In the genomic region with DNA sequence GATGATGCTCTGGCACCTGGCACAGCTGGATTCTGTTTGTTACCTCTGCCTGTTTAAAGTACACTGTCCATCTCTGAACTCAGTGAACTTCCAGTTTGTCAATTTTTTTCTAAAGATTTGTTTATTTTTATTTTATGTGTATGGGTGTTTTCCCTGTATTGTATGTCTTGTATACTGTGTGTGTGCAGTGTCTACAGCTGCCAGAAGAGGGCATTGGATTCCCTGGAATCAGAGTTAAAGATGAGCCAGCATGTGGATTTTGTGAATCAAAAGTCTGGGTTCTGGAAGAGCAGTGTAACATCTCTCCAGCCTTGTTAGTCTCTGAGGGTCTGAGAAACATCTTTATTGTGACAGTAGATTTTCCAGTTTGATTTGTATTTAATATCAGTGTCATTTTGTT, we compare ENCODE assay signal across 10 mouse cellular contexts. TPM values are rescaled to one million over a fixed set of nuclear protein-coding genes. Genes with fewer than 3 reads are reported as not detected.
DNase-seq lines count a peak whose midpoint lies in the region; ATAC-seq and TF ChIP-seq lines count a peak whose summit lies in the region.
"Had no signal": no experiment of that assay in that cellular context is flagged by ENCODE, and none has a peak within 500 bp of the region (broad histone marks: within the 10 kb centered on the region; RNA-seq: fewer than 3 reads in every experiment).

No protein-coding gene starts in this region.

- DNase-seq in testis, postnatal 10 days (ENCODE audit: low spot score), result peak; percentile 53
- no peak for DNase-seq in testis, postnatal 14 days (ENCODE audit: low spot score)
- DNase-seq in splenic B cell, adult 2 months (ENCODE audit: low read depth, low spot score), result peak; percentile 36
- DNase-seq in urinary bladder, postnatal 4 days (ENCODE audit: low spot score in 2 of 2), result no peak

- H3K9me3 ChIP-seq in intestine, postnatal 0 days (ENCODE audit: control insufficient read depth), result no peaks in the 10 kb centered on the region
- no peaks in the 10 kb centered on the region for H3K9me3 ChIP-seq in intestine, embryonic 16.5 days (ENCODE audit: control insufficient read depth, low read length)
- H3K9me3 ChIP-seq: heart, embryonic 13.5 days had no signal

- TF ChIP-seq CTCF in intestine, postnatal 0 days (IDR thresholded peaks at IDR 0.05; ENCODE audit: low read depth), result peak; percentile 71

- H3K4me2 ChIP-seq in intestine, postnatal 0 days (replicated peaks; ENCODE audit: low read depth), result no peak overlapping the region
- no peak overlapping the region for H3K4me2 ChIP-seq in intestine, embryonic 16.5 days (ENCODE audit: low read depth, low read length)
- H3K4me2 ChIP-seq: heart, embryonic 13.5 days had no signal

- H3K4me3 ChIP-seq in intestine, postnatal 0 days (ENCODE audit: low read depth, low read length), result no peak overlapping the region
- H3K4me3 ChIP-seq in intestine, embryonic 16.5 days (ENCODE audit: low read length), result no peak overlapping the region
- H3K4me3 ChIP-seq: heart, embryonic 13.5 days had no signal

- H3K27ac ChIP-seq in intestine, postnatal 0 days (ENCODE audit: low read depth, low read length), result no peak overlapping the region
- H3K27ac ChIP-seq in intestine, embryonic 16.5 days (ENCODE audit: low read length), result no peak overlapping the region
- H3K27ac ChIP-seq: heart, embryonic 13.5 days had no signal

- no peaks in the 10 kb centered on the region for H3K27me3 ChIP-seq in intestine, postnatal 0 days (replicated peaks; ENCODE audit: control insufficient read depth, insufficient read depth, low read length)
- H3K27me3 ChIP-seq in intestine, embryonic 16.5 days (replicated peaks; ENCODE audit: control insufficient read depth, insufficient read depth, low read length), result no peaks in the 10 kb centered on the region
- no peaks in the 10 kb centered on the region for H3K27me3 ChIP-seq in splenic B cell, adult 2 months (ENCODE audit: control insufficient read depth, insufficient read depth, low read length, poor library complexity, severe bottlenecking)
- H3K27me3 ChIP-seq: heart, embryonic 13.5 days had no signal

- H3K4me1 ChIP-seq in intestine, postnatal 0 days (replicated peaks; ENCODE audit: control insufficient read depth, insufficient read depth, low read length), result no peaks in the 10 kb centered on the region
- no peaks in the 10 kb centered on the region for H3K4me1 ChIP-seq in intestine, embryonic 16.5 days (ENCODE audit: control insufficient read depth, insufficient read depth, low read length)
- H3K4me1 ChIP-seq: heart, embryonic 13.5 days had no signal

- peaks cover 41% of the 10 kb centered on the region for H3K36me3 ChIP-seq in intestine, postnatal 0 days (ENCODE audit: control insufficient read depth, insufficient read depth)
- peaks cover 6% of the 10 kb centered on the region; the same call in 1 of the 2 replicates for H3K36me3 ChIP-seq in intestine, embryonic 16.5 days (ENCODE audit: control insufficient read depth, insufficient read depth, low read length)
- peaks cover 12% of the 10 kb centered on the region; the same call in 1 of the 2 replicates for H3K36me3 ChIP-seq in splenic B cell, adult 2 months (ENCODE audit: control insufficient read depth, insufficient read depth, low read length, poor library complexity, severe bottlenecking)

- no peak overlapping the region for H3K9ac ChIP-seq in intestine, postnatal 0 days (ENCODE audit: low read depth, low read length)
- no peak overlapping the region for H3K9ac ChIP-seq in intestine, embryonic 16.5 days (ENCODE audit: low read depth, low read length)
- H3K9ac ChIP-seq: heart, embryonic 13.5 days had no signal

- no peak for ATAC-seq in intestine, postnatal 0 days
- ATAC-seq in intestine, embryonic 16.5 days, result no peak
- peak; percentile 50; the same call in 1 of the 2 replicates for ATAC-seq in granulocyte monocyte progenitor cell, adult 5-6 weeks (replicated peaks; ENCODE audit: poor library complexity, severe bottlenecking)
- no peak for ATAC-seq in inflammation-experienced regulatory T-cells, adult 6 months

RNA-seq across cellular contexts. Expression of a gene that starts 24.4 kb away (rescaled TPM):
- polyA plus RNA-seq in intestine, postnatal 0 days (2015; fragmentation: Nextera tagmentation; extraction: Ambion mirVana), result 18.5 and 18.8 TPM in 2 replicates
- 23.9 TPM in 2 replicates for polyA plus RNA-seq in intestine, embryonic 16.5 days (2015; fragmentation: Nextera tagmentation; extraction: Ambion mirVana)
- total RNA-seq in granulocyte monocyte progenitor cell, adult 5-6 weeks (2014; fragmentation: Nextera tagmentation), result 6.2 and 13.1 TPM in 2 replicates
- total RNA-seq in granulocyte monocyte progenitor cell, adult 5-6 weeks (2017), result 3.2 and 4.5 TPM in 2 replicates
- 10 to 100 TPM in 2 of 3 experiments, 1 to 10 TPM in 1; 9.4 to 14.3 (median 10.4) TPM for polyA plus RNA-seq in inflammation-experienced regulatory T-cells, adult 6 months (2017; shearing (Covaris generic))

RNA-seq across cellular contexts. Expression of a gene that starts 30.8 kb away (rescaled TPM):
- polyA plus RNA-seq in intestine, postnatal 0 days (2015; fragmentation: Nextera tagmentation; extraction: Ambion mirVana), result 13.0 and 16.2 TPM in 2 replicates
- polyA plus RNA-seq in intestine, embryonic 16.5 days (2015; fragmentation: Nextera tagmentation; extraction: Ambion mirVana), result 20.5 and 20.9 TPM in 2 replicates
- total RNA-seq in granulocyte monocyte progenitor cell, adult 5-6 weeks (2014; fragmentation: Nextera tagmentation), result 21.1 and 23.5 TPM in 2 replicates
- total RNA-seq in granulocyte monocyte progenitor cell, adult 5-6 weeks (2017), result 11.6 and 15.6 TPM in 2 replicates
- 10 to 100 TPM; 11.6 to 43.1 (median 25.3) TPM for polyA plus RNA-seq in inflammation-experienced regulatory T-cells, adult 6 months (2017; shearing (Covaris generic))

RNA-seq across cellular contexts. Expression of a gene that starts 31.7 kb away (rescaled TPM):
- polyA plus RNA-seq in intestine, postnatal 0 days (2015; fragmentation: Nextera tagmentation; extraction: Ambion mirVana), result 30.6 and 33.9 TPM in 2 replicates
- polyA plus RNA-seq in intestine, embryonic 16.5 days (2015; fragmentation: Nextera tagmentation; extraction: Ambion mirVana), result 52.2 and 52.7 TPM in 2 replicates
- 30.8 and 35.2 TPM in 2 replicates for total RNA-seq in granulocyte monocyte progenitor cell, adult 5-6 weeks (2014; fragmentation: Nextera tagmentation)
- 68.8 and 71.6 TPM in 2 replicates for total RNA-seq in granulocyte monocyte progenitor cell, adult 5-6 weeks (2017)
- polyA plus RNA-seq in inflammation-experienced regulatory T-cells, adult 6 months (2017; shearing (Covaris generic)), result 10 to 100 TPM; 57.4 to 96.0 (median 81.2) TPM

RNA-seq across cellular contexts. Expression of a gene that starts 33.4 kb away (rescaled TPM):
- polyA plus RNA-seq in intestine, postnatal 0 days (2015; fragmentation: Nextera tagmentation; extraction: Ambion mirVana), result 0.26 and 0.55 TPM in 2 replicates
- polyA plus RNA-seq in intestine, embryonic 16.5 days (2015; fragmentation: Nextera tagmentation; extraction: Ambion mirVana), result 2.2 and 3.0 TPM in 2 replicates
- total RNA-seq in granulocyte monocyte progenitor cell, adult 5-6 weeks (2014; fragmentation: Nextera tagmentation), result not detected in 2 replicates
- not detected in 2 replicates for total RNA-seq in granulocyte monocyte progenitor cell, adult 5-6 weeks (2017)
- polyA plus RNA-seq in inflammation-experienced regulatory T-cells, adult 6 months (2017; shearing (Covaris generic)), result not detected
- total RNA-seq: liver, adult 2 months had no signal
- polyA plus RNA-seq: liver, adult 2 months had no signal

RNA-seq across cellular contexts. Expression of a gene that starts 38.7 kb away (rescaled TPM):
- polyA plus RNA-seq in intestine, postnatal 0 days (2015; fragmentation: Nextera tagmentation; extraction: Ambion mirVana), result 49.4 and 60.2 TPM in 2 replicates
- polyA plus RNA-seq in intestine, embryonic 16.5 days (2015; fragmentation: Nextera tagmentation; extraction: Ambion mirVana), result 75.0 and 78.0 TPM in 2 replicates
- total RNA-seq in granulocyte monocyte progenitor cell, adult 5-6 weeks (2014; fragmentation: Nextera tagmentation), result 118 and 128 TPM in 2 replicates
- 41.5 and 54.1 TPM in 2 replicates for total RNA-seq in granulocyte monocyte progenitor cell, adult 5-6 weeks (2017)
- 100 to 1,000 TPM; 108 to 199 (median 172) TPM for polyA plus RNA-seq in inflammation-experienced regulatory T-cells, adult 6 months (2017; shearing (Covaris generic))

Comparison
In these comparisons a context has a peak if more than half of its experiments do, and no peak if none do; other contexts are left out.
1. DNase-seq: peak in testis, postnatal 10 days (single experiment) and splenic B cell, adult 2 months (single experiment); none in testis, postnatal 14 days (single experiment) and urinary bladder, postnatal 4 days (0 of 2).